Mouse (Mus musculus) heart, embryonic 13.5 days (tissue): Measurements from ENCODE around the gene Zkscan16. TPM values are rescaled to one million over a fixed set of nuclear protein-coding genes. Genes with fewer than 3 reads are reported as not detected.

Experiments
- ATAC-seq: fragments of 200-750 bp; cut with Nextera tagmentation; 2 replicates; pipeline ENCODE4 v1.8.0; 2017; ENCODE audit warnings: moderate TSS enrichment; ENCODE audit not compliant: insufficient number of reproducible peaks, low FRiP score, low TSS enrichment; ENCODE audit errors: extremely low read depth
- H3K27ac ChIP-seq: fragments of 300-500 bp; sonication (generic); replicated peaks from 2 replicates; pipeline ENCODE4 v1.5.1; 2015; ENCODE audit warnings: moderate library complexity, mild to moderate bottlenecking, inconsistent platforms
- H3K27me3 ChIP-seq: fragments of 300-500 bp; sonication (generic); replicated peaks from 2 replicates; pipeline ENCODE4 v1.6.1; 2015; ENCODE audit warnings: mild to moderate bottlenecking, inconsistent platforms
- H3K36me3 ChIP-seq: fragments of 300-500 bp; sonication (generic); 2 replicates; pipeline ENCODE4 v1.6.1; 2015; ENCODE audit warnings: mild to moderate bottlenecking, inconsistent platforms
- H3K4me1 ChIP-seq: fragments of 300-500 bp; sonication (generic); 2 replicates; pipeline ENCODE4 v1.6.1; 2015; ENCODE audit warnings: inconsistent platforms
- H3K4me2 ChIP-seq: fragments of 300-500 bp; sonication (generic); 2 replicates; pipeline ENCODE4 v1.6.1; 2015; ENCODE audit warnings: inconsistent platforms, mild to moderate bottlenecking, moderate library complexity
- H3K4me3 ChIP-seq: fragments of 300-500 bp; sonication (generic); 2 replicates; pipeline ENCODE4 v1.5.1; 2015; ENCODE audit warnings: moderate library complexity, mild to moderate bottlenecking, inconsistent platforms
- H3K9ac ChIP-seq: fragments of 300-500 bp; sonication (generic); 2 replicates; pipeline ENCODE4 v1.6.1; 2015; ENCODE audit warnings: inconsistent platforms, mild to moderate bottlenecking, moderate library complexity
- H3K9me3 ChIP-seq: fragments of 300-500 bp; sonication (generic); 2 replicates; pipeline ENCODE4 v1.6.1; 2016; ENCODE audit warnings: inconsistent platforms
- WGBS: fragments of 180-500 bp; shearing (Covaris S2); methylation state at CpG from one replicate; pipeline ENCODE4 v1.1.7; 2015; ENCODE audit warnings: mixed read lengths; 5-methylcytosine and 5-hydroxymethylcytosine counted together
- polyA plus RNA-seq: library from polyadenylated mRNA; unstranded; fragments of >200 nt; fragmentation: Nextera tagmentation; extraction: Ambion mirVana; gene quantifications from 2 replicates; pipeline ENCODE4 v1.2.1, GENCODE M21; 2015

The Zkscan16 gene
- polyA plus RNA-seq, 1 experiment from 2014 or later = 0.35 TPM

- Histone ChIP-seq H3K9me3 (no peaks in the 10 kb centered on the region), H3K4me2 (peak overlapping the region; percentile 83), H3K27ac (no peak overlapping the region), H3K27me3 (no peaks in the 10 kb centered on the region), H3K9ac (no peak overlapping the region), H3K4me1 (peaks cover 25% of the 10 kb centered on the region), H3K4me3 (peak overlapping the region; percentile 95; the same call in 1 of the 2 replicates), H3K36me3 (no peaks in the 10 kb centered on the region)
- ATAC-seq = no peak
- 38% methylated on average over 3 of the region's 3 CpGs for WGBS
Observed at GRCm38 (mm10) chr4:58913336-58914026, 29.9 kb upstream of the Zkscan16 start.

DNA sequence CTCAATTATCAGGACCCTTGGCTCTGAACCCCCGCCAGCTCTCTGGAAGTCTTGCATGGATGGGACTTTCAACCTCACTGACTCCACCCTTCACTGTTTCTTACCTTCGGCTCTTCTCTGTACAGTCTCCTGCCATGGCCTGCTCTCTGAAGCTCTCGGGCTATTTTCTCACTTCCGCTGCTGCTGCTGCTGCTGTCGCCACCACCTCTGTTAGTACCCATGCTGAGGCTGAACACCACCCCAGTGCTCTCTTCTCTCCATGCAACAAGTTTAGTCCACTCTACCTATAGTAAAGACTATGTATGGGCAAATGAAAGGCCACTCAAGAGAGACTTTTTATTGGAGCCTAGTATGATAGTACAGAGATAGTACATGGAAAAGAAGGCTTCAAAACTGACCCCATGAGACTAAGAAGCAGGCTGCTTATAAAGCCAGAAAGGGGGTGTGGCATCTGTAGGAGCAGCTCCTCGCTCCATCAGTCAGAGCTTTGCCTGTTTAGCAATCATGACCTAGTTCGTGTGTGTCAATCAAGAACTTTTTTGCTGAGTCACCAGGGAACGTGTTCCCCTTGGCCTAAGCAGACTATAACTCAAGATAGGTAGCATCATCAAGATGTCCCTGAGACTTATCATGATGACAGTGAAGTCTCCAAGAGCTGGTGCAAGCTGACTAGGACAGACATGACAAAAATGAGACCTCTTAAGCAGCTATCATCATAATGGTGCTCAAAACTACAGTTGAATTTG, 28.2 kb upstream of the Zkscan16 start:
- H3K4me3 ChIP-seq = no peak overlapping the region
- H3K4me1 ChIP-seq = peaks cover 17% of the 10 kb centered on the region
- no peaks in the 10 kb centered on the region for H3K36me3 ChIP-seq
- no peaks in the 10 kb centered on the region for H3K27me3 ChIP-seq
- H3K9me3 ChIP-seq = no peaks in the 10 kb centered on the region
- no peak overlapping the region for H3K27ac ChIP-seq
- no peak overlapping the region for H3K4me2 ChIP-seq
- ATAC-seq = no peak
- no peak overlapping the region for H3K9ac ChIP-seq
- 65% methylated on average over 8 of the region's 8 CpGs for WGBS

DNA sequence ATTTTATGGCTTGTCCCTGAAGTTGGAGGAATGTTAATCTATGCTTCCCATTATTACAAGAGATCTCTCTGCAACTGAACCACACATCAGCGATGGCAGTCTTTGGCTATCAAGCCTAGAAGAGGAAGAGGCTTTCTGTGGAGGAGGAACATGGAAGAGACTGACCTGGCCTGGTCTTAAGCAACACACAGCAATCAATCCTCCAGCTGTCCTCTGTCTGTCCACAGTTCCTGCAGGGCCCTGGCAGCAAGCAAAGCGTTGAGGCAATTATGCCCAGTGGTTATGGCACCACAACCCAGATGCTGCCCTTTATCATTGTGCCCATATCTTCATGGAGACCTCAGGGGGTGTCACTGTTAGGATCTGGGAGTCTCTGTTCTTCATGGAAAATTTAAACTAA, 19.5 kb upstream of the Zkscan16 start:
- H3K4me2 ChIP-seq = no peak overlapping the region
- H3K4me1 ChIP-seq = no peaks in the 10 kb centered on the region
- peaks cover 3% of the 10 kb centered on the region; the same call in 1 of the 2 replicates for H3K27me3 ChIP-seq
- WGBS = 64% methylated on average over 2 of the region's 2 CpGs
- ATAC-seq = no peak
- H3K9me3 ChIP-seq = no peaks in the 10 kb centered on the region
- H3K27ac ChIP-seq = no peak overlapping the region
- H3K9ac ChIP-seq = no peak overlapping the region
- H3K4me3 ChIP-seq = no peak overlapping the region
- no peaks in the 10 kb centered on the region for H3K36me3 ChIP-seq

DNA sequence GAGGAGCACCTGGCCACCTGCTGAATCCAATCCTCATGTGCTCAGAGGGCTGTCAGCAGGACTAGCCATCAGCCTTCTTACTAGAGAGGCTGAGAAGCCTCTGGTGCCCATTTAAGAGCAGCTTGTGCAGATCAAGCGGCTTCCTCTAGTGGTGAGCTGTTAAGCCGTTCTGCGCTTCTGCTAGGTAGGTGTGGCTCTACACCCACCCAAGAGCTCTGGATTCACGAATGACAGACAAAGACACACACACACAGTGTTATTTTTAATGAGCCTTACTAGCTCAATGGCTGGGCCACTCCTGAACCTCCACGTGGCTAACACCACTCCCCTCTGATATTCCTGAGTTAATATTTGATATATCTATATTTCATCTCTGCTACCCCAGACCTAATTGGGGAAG, 17.8 kb upstream of the Zkscan16 start:
- 25% methylated on average over 5 of the region's 5 CpGs for WGBS
- ATAC-seq = no peak
- no peak overlapping the region for H3K4me3 ChIP-seq
- H3K27me3 ChIP-seq = peaks cover 3% of the 10 kb centered on the region; the same call in 1 of the 2 replicates
- no peak overlapping the region for H3K4me2 ChIP-seq
- H3K4me1 ChIP-seq = no peaks in the 10 kb centered on the region
- H3K36me3 ChIP-seq = no peaks in the 10 kb centered on the region
- no peak overlapping the region for H3K9ac ChIP-seq
- H3K9me3 ChIP-seq = no peaks in the 10 kb centered on the region
- H3K27ac ChIP-seq = no peak overlapping the region

GRCm38 (mm10) chr4:58926120-58926519, 17.3 kb upstream of the Zkscan16 start:
- peaks cover 3% of the 10 kb centered on the region; the same call in 1 of the 2 replicates for H3K27me3 ChIP-seq
- H3K4me1 ChIP-seq = no peaks in the 10 kb centered on the region
- no peak overlapping the region for H3K4me2 ChIP-seq
- no peaks in the 10 kb centered on the region for H3K36me3 ChIP-seq
- no peak overlapping the region for H3K27ac ChIP-seq
- no peak for ATAC-seq
- H3K4me3 ChIP-seq = no peak overlapping the region
- H3K9me3 ChIP-seq = no peaks in the 10 kb centered on the region
- H3K9ac ChIP-seq = no peak overlapping the region
- WGBS = 33% methylated on average over 2 of the region's 2 CpGs

DNA sequence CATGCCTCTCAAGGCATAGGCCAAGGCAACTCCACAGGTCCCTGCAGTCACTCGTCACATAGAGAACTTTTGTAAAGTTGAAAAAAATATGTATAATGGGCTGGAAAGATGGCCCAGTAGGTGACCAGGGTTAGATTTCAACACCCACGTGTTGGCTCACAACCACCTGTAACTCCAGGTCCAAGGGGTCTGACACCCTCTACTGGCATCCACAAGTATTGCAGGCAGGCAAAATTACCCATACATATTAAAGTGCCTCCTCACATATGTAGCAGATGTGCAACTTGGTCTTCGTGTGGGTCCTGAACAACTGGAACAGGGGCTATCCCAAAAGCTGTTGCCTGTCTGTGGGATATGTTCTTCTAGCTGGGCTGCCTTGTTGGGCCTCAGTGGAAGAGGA, 15.8 kb upstream of the Zkscan16 start:
- H3K4me2 ChIP-seq = no peak overlapping the region
- H3K27me3 ChIP-seq = peaks cover 3% of the 10 kb centered on the region; the same call in 1 of the 2 replicates
- H3K27ac ChIP-seq = no peak overlapping the region
- WGBS = 62% methylated on average over 3 of the region's 3 CpGs
- H3K9me3 ChIP-seq = no peaks in the 10 kb centered on the region
- H3K9ac ChIP-seq = no peak overlapping the region
- H3K4me1 ChIP-seq = no peaks in the 10 kb centered on the region
- ATAC-seq = no peak
- no peaks in the 10 kb centered on the region for H3K36me3 ChIP-seq
- H3K4me3 ChIP-seq = no peak overlapping the region

- no peak overlapping the region for H3K27ac ChIP-seq
- WGBS = 77% methylated on average over 6 of the region's 6 CpGs
- no peak overlapping the region for H3K4me3 ChIP-seq
- H3K36me3 ChIP-seq = no peaks in the 10 kb centered on the region
- no peak overlapping the region for H3K4me2 ChIP-seq
- no peaks in the 10 kb centered on the region; the same call in 1 of the 2 replicates for H3K27me3 ChIP-seq
- peaks cover 16% of the 10 kb centered on the region for H3K4me1 ChIP-seq
- no peaks in the 10 kb centered on the region for H3K9me3 ChIP-seq
- no peak overlapping the region for H3K9ac ChIP-seq
- ATAC-seq = no peak
Observed at GRCm38 (mm10) chr4:58932541-58932940, 10.9 kb upstream of the Zkscan16 start.

- ATAC-seq = no peak
- H3K4me2 ChIP-seq = no peak overlapping the region
- H3K4me1 ChIP-seq = peaks cover 16% of the 10 kb centered on the region
- H3K9ac ChIP-seq = no peak overlapping the region
- no peaks in the 10 kb centered on the region for H3K9me3 ChIP-seq
- WGBS = 77% methylated on average over 4 of the region's 4 CpGs
- H3K27me3 ChIP-seq = no peaks in the 10 kb centered on the region; the same call in 1 of the 2 replicates
- no peak overlapping the region for H3K4me3 ChIP-seq
- H3K27ac ChIP-seq = no peak overlapping the region
- H3K36me3 ChIP-seq = no peaks in the 10 kb centered on the region
Observed at GRCm38 (mm10) chr4:58934308-58934707, 9.1 kb upstream of the Zkscan16 start.

DNA sequence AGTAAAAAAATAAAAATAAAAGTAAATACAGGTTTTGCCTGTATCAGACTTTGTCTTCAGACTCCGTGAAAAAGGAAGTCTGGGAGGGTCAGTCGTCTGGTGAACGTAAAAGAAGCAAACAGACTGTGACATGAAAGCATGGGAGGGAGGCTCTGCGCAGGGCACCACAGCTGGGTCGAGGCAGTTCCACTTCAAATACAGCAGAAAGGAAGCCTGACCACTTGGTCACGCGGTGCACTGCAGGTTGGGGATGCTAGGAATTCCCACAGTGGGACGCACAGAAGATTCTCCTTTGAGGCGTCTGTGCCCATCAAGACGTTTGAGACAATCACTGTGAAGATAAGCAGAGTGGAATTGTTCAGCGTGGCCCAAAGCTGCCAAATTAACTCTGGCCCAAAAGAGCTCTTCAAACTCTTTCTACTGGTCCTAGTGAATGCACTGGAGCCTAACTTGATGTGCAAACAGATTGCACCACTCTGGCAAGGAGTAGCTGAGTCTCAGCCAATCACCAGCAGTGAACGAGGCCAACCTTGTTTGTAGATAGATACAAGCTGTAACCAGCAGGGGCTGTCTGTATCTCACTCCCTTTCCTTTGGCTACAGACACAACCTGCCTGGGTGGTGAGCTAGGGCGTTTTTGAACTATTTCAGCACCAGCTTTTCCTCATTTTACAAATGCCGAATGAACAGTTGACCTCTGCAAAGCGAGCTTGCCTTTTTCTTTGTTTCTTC, 8.5 kb upstream of the Zkscan16 start:
- WGBS = 28% methylated on average over 15 of the region's 15 CpGs
- no peak for ATAC-seq
- Histone ChIP-seq H3K27ac (no peak overlapping the region), H3K9ac (no peak overlapping the region), H3K4me2 (peak overlapping the region; percentile 29), H3K4me3 (no peak overlapping the region), H3K27me3 (no peaks in the 10 kb centered on the region; the same call in 1 of the 2 replicates), H3K36me3 (no peaks in the 10 kb centered on the region), H3K9me3 (no peaks in the 10 kb centered on the region), H3K4me1 (peaks cover 16% of the 10 kb centered on the region)

DNA sequence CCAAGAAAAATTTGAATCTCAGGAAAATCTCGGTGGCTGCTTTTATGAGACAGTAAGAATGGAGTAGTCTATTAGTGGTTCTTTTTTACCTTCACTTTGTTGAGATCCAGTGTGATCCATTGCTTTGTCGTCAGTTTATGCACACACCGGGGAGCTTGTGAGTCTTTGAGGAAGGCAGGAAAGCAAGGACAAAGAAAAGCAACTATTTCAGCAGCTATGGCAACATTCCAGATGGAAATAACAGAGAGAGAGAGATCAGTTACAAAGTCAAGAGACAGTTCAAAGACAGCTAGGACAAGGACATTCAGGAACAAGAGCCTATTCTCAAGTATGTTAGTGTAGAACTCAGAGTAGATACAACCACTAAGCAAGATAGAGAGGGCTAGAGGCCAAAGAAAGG, 7.6 kb upstream of the Zkscan16 start:
- Histone ChIP-seq H3K27me3 (no peaks in the 10 kb centered on the region), H3K9me3 (no peaks in the 10 kb centered on the region), H3K36me3 (no peaks in the 10 kb centered on the region), H3K9ac (no peak overlapping the region), H3K4me2 (no peak overlapping the region), H3K27ac (no peak overlapping the region), H3K4me1 (peaks cover 16% of the 10 kb centered on the region), H3K4me3 (no peak overlapping the region)
- WGBS = 56% methylated on average over 3 of the region's 3 CpGs
- ATAC-seq = no peak

GRCm38 (mm10) chr4:58941638-58942037, 1.8 kb upstream of the Zkscan16 start:
- Histone ChIP-seq H3K36me3 (no peaks in the 10 kb centered on the region), H3K4me3 (no peak overlapping the region), H3K27ac (no peak overlapping the region), H3K27me3 (peaks cover 20% of the 10 kb centered on the region), H3K9me3 (no peaks in the 10 kb centered on the region), H3K4me1 (peaks cover 8% of the 10 kb centered on the region; the same call in 1 of the 2 replicates), H3K4me2 (no peak overlapping the region), H3K9ac (no peak overlapping the region)
- ATAC-seq = no peak
